Mouse (Mus musculus) midbrain, embryonic 12.5 days (tissue): Measurements from ENCODE around the gene Iqsec3. TPM values are rescaled to one million over a fixed set of nuclear protein-coding genes. Genes with fewer than 3 reads are reported as not detected.
"Not testable (repeated sequence)": the region's sequence is repeated elsewhere in the genome, so short reads cannot be mapped to it uniquely, and the experiment has no call there.

Experiments
- ATAC-seq: fragments of 200-750 bp; cut with Nextera tagmentation; 2 replicates; pipeline ENCODE4 v1.8.0; 2017; ENCODE audit warnings: low read depth, moderate TSS enrichment, moderate library complexity; ENCODE audit not compliant: low FRiP score
- H3K27ac ChIP-seq: fragments of 300-500 bp; sonication (generic); replicated peaks from 2 replicates; pipeline ENCODE4 v1.5.1; 2016; ENCODE audit warnings: mild to moderate bottlenecking
- H3K27me3 ChIP-seq: fragments of 300-500 bp; sonication (generic); 2 replicates; pipeline ENCODE4 v1.6.1; 2016; ENCODE audit warnings: mild to moderate bottlenecking
- H3K36me3 ChIP-seq: fragments of 300-500 bp; sonication (generic); 2 replicates; pipeline ENCODE4 v1.6.1; 2016
- H3K4me1 ChIP-seq: fragments of 300-500 bp; sonication (generic); 2 replicates; pipeline ENCODE4 v1.6.1; 2016
- H3K4me2 ChIP-seq: fragments of 300-500 bp; sonication (generic); replicated peaks from 2 replicates; pipeline ENCODE4 v1.6.1; 2016; ENCODE audit warnings: mild to moderate bottlenecking, moderate library complexity
- H3K4me3 ChIP-seq: fragments of 300-500 bp; sonication (generic); 2 replicates; pipeline ENCODE4 v1.5.1; 2016; ENCODE audit warnings: mild to moderate bottlenecking
- H3K9ac ChIP-seq: fragments of 300-500 bp; sonication (generic); replicated peaks from 2 replicates; pipeline ENCODE4 v1.6.1; 2016; ENCODE audit warnings: mild to moderate bottlenecking, moderate library complexity
- H3K9me3 ChIP-seq: fragments of 300-500 bp; sonication (generic); 2 replicates; pipeline ENCODE4 v1.6.1; 2016; ENCODE audit warnings: mild to moderate bottlenecking
- WGBS: fragments of 180-500 bp; shearing (Covaris S2); methylation state at CpG from one replicate; pipeline ENCODE4 v1.1.7; 2016; 5-methylcytosine and 5-hydroxymethylcytosine counted together
- polyA plus RNA-seq: library from polyadenylated mRNA; unstranded; fragments of >200 nt; fragmentation: Nextera tagmentation; extraction: Ambion mirVana; gene quantifications from 2 replicates; pipeline ENCODE4 v1.2.1, GENCODE M21; 2016

Iqsec3 gene
- polyA plus RNA-seq, 1 experiment from 2014 or later = 3.0 TPM

DNA sequence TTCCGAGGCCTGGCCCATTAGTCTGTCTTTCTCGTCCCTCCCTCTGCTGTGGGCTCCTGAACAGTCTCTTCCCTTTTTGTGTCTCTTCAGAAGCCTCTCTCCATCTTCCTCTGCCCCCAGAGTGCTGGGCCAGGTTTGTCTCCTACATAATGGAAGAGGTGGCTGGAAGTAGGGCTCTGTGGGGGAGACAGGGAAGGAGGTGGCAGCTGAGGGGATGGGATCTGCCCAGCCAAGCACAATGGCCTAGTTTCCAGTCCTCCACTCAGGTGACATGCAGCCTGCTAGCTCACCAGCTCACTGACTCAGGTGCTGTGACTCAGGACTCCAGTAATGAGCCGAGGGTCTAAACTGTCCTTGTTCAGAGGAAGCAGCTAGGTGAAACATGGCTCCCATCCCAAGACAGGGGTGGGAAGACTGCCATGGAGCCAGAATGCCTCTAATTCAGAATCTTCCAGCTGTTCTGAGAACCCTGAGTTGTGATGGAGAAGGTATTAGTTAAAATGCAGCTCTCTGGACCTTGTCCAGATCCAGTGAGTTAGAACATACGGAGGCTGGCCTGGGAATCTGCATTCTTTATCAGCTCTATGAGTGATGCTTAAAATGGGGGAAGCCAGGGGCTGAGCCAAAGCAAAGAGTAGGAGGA is 80.7 kb downstream of the Iqsec3 start:
- Histone ChIP-seq H3K27ac (no peak overlapping the region), H3K27me3 (no peaks in the 10 kb centered on the region), H3K36me3 (no peaks in the 10 kb centered on the region), H3K4me2 (no peak overlapping the region), H3K9ac (no peak overlapping the region), H3K4me3 (no peak overlapping the region), H3K9me3 (peaks cover 5% of the 10 kb centered on the region; the same call in 1 of the 2 replicates), H3K4me1 (no peaks in the 10 kb centered on the region)
- 91% methylated on average over 4 of the region's 4 CpGs for whole genome bisulfite sequencing
- no peak for ATAC-seq

GRCm38 (mm10) chr6:121385397-121385796 is 88.1 kb downstream of the Iqsec3 start:
- peaks cover 6% of the 10 kb centered on the region; the same call in 1 of the 2 replicates for H3K27me3 ChIP-seq
- H3K9ac ChIP-seq = no peak overlapping the region
- no peak overlapping the region for H3K4me2 ChIP-seq
- no peak overlapping the region for H3K27ac ChIP-seq
- 94% methylated on average over 3 of the region's 3 CpGs for WGBS
- no peaks in the 10 kb centered on the region for H3K9me3 ChIP-seq
- H3K4me1 ChIP-seq = 0 out of 2 replicates have a peak, but pooled peaks cover 10% of the 10 kb centered on the region
- H3K4me3 ChIP-seq = no peak overlapping the region
- no peak for ATAC-seq
- no peaks in the 10 kb centered on the region for H3K36me3 ChIP-seq

GRCm38 (mm10) chr6:121382071-121382470 is 91.4 kb downstream of the Iqsec3 start:
- no peak overlapping the region for H3K9ac ChIP-seq
- H3K4me2 ChIP-seq = no peak overlapping the region
- H3K4me3 ChIP-seq = no peak overlapping the region
- no peaks in the 10 kb centered on the region for H3K36me3 ChIP-seq
- WGBS = 34% methylated on average over 10 of the region's 10 CpGs
- H3K9me3 ChIP-seq = no peaks in the 10 kb centered on the region
- H3K27me3 ChIP-seq = peaks cover 6% of the 10 kb centered on the region; the same call in 1 of the 2 replicates
- 0 out of 2 replicates have a peak, but pooled peaks cover 10% of the 10 kb centered on the region for H3K4me1 ChIP-seq
- no peak for ATAC-seq
- no peak overlapping the region for H3K27ac ChIP-seq

DNA sequence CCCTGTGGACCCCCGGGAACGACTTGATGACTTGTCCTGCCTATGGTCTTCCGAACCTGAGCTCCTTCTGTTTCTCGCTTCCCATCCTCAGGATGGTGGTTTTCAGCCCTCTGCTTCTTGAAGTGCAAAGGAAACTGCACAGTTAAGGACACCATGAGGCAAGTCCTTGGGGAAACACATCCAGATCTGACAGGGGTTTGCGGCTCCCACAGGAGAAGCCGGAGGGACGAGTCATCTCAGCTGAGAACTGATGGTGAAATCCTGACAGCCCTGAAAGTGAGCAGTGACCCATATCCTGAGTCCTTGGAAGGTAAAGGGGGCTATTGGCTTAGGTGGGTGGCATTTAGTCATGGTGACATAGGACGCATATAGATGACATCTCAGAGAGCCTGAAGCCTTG is 92.9 kb downstream of the Iqsec3 start:
- Histone ChIP-seq H3K27me3 (no peaks in the 10 kb centered on the region; the same call in 1 of the 2 replicates), H3K9me3 (no peaks in the 10 kb centered on the region), H3K4me1 (0 out of 2 replicates have a peak, but pooled peaks cover 6% of the 10 kb centered on the region), H3K27ac (no peak overlapping the region), H3K36me3 (no peaks in the 10 kb centered on the region), H3K4me2 (no peak overlapping the region), H3K4me3 (no peak overlapping the region), H3K9ac (no peak overlapping the region)
- no peak for ATAC-seq
- WGBS = 72% methylated on average over 8 of the region's 8 CpGs

DNA sequence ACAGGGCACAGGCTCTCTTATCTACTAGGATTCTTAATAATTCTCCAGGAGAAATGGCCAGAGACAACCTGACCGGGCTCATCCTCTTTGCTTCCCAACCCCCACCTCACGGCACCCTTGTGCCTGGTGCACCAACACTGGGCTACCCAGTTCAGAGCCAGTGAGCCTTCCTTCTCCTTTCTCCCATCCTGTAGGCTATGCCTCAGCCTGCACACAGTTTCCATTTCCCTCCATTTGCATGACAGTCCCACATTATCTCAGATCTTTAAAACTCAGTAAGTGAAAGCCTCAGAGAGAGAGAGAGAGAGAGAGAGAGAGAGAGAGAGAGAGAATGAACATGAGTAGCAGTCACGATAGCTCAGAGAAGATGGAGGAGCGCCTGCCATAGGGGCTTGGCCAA is 95.2 kb downstream of the Iqsec3 start:
- no peaks in the 10 kb centered on the region; the same call in 1 of the 2 replicates for H3K27me3 ChIP-seq
- 56% methylated on average over 4 of the region's 4 CpGs for WGBS
- H3K4me2 ChIP-seq = no peak overlapping the region
- no peak overlapping the region for H3K9ac ChIP-seq
- no peaks in the 10 kb centered on the region for H3K9me3 ChIP-seq
- no peak overlapping the region for H3K4me3 ChIP-seq
- ATAC-seq = no peak
- H3K36me3 ChIP-seq = no peaks in the 10 kb centered on the region
- H3K4me1 ChIP-seq = no peaks in the 10 kb centered on the region
- H3K27ac ChIP-seq = no peak overlapping the region

DNA sequence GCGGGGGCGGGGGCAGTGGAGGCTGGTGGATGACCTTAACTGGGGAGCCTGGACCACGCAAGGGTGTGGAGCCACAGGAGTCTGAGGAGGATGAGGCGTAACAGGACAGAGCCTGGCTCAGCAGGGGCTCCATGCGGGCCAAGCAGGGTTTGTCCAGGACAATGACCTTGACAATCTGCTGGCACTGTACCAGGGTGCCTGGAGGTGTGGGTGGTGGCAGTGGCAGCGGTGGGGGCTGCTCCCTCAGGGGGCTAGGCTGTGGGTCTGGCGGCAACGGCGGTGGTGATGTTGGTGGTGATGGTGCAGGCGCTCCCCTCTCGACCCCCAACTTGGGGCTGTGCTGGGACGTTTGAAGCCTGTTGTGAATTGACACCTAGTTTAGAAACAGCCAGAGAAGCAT is 97.3 kb downstream of the Iqsec3 start:
- Histone ChIP-seq H3K9ac (no peak overlapping the region), H3K36me3 (no peaks in the 10 kb centered on the region), H3K4me1 (no peaks in the 10 kb centered on the region), H3K4me2 (no peak overlapping the region), H3K27me3 (no peaks in the 10 kb centered on the region), H3K9me3 (no peaks in the 10 kb centered on the region), H3K27ac (no peak overlapping the region), H3K4me3 (no peak overlapping the region)
- 81% methylated on average over 12 of the region's 12 CpGs for WGBS
- ATAC-seq = no peak; the same call in 1 of the 2 replicates

GRCm38 (mm10) chr6:121371197-121371980 is 102.1 kb downstream of the Iqsec3 start:
- Histone ChIP-seq H3K27me3 (no peaks in the 10 kb centered on the region), H3K27ac (no peak overlapping the region), H3K9me3 (no peaks in the 10 kb centered on the region), H3K4me1 (no peaks in the 10 kb centered on the region), H3K4me2 (no peak overlapping the region), H3K36me3 (no peaks in the 10 kb centered on the region), H3K4me3 (no peak overlapping the region), H3K9ac (no peak overlapping the region)
- no peak for ATAC-seq
- 76% methylated on average over 10 of the region's 10 CpGs for WGBS

DNA sequence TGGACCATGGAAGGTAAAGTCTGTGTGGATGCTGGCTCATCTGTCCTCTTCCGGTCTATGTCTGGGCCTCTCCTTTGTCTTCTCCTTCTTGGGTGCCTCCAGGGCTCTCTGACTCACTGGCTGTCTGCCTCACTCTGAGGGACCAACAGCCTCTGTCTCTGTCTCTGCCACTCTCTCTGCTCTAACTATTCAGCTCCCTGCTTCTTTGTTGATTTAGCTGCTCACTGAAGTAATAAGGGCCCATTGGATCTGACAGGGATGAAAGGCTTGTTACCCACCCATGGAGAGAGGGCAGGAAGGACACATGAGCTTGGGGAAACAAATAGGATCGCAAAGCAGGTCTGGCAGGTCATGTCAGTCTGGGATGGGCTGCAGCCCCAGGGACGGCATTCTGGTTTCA is 106.4 kb downstream of the Iqsec3 start:
- no peaks in the 10 kb centered on the region for H3K9me3 ChIP-seq
- no peak overlapping the region for H3K4me3 ChIP-seq
- no peak overlapping the region for H3K4me2 ChIP-seq
- H3K4me1 ChIP-seq = no peaks in the 10 kb centered on the region
- no peak for ATAC-seq
- WGBS = 58% methylated on average over 3 of the region's 3 CpGs
- H3K9ac ChIP-seq = no peak overlapping the region
- no peak overlapping the region for H3K27ac ChIP-seq
- no peaks in the 10 kb centered on the region for H3K36me3 ChIP-seq
- no peaks in the 10 kb centered on the region for H3K27me3 ChIP-seq

DNA sequence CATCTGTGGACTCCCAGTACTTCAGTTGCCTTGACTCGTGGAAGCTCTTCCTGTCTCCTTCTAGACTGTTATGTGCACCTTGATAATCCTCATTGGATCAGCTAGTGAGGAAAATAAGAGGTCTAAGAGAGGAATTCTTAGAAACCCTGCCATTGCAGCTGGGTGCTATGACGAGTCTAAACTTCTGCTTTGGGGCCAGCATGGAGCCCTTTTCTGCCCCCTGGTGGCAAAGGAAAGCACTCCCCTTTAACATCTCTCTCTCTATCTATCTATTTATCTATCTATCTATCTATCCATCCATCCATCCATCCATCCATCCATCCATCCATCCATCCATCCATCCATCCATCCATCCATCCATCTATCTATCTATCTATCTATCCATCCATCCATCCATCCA is 106.9 kb downstream of the Iqsec3 start:
- not testable (repeated sequence) for H3K27me3 ChIP-seq, H3K4me3 ChIP-seq, H3K4me2 ChIP-seq, ATAC-seq, H3K9ac ChIP-seq, H3K4me1 ChIP-seq, H3K27ac ChIP-seq, H3K9me3 ChIP-seq, H3K36me3 ChIP-seq
- 23% methylated on average over 2 of the region's 2 CpGs for WGBS

DNA sequence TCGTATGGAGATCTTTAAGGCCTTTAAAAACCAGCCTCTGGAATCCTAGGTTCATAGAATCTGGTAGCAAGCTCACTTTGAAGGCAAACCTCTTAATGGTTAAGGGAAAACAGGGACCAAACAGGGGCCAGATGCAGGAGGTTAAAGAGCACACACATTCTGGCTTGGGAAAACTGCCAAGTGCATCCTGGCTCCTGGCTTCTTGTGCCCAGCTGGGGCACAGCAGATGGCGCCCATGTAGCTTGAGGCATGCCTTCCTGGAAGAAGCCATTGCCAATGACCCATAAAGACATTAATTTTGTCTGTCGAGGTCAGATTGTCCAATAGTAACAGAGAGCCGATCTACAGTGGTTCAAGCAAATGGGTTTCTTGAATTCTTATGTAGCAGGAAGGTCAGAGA is 109.5 kb downstream of the Iqsec3 start:
- 87% methylated on average over 4 of the region's 4 CpGs for WGBS

DNA sequence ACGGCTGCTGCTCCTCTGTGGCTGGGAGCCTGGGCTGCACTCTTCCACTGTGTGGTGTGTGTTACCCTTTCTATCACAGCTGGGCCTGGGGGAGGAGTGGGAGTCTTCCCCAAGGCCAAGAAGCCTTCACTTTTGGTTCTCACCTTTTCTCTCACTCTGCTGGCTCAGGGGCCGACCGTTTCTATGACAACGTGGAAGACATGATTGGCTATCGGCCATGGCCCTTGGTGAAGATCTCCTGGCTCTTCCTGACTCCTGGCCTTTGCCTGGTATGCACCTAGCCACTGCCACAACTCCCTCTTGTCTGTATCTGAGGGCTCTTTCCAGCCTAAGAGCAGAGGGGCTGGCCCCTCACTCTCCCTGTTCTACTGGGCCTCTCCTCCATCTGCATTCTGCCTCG is 110.4 kb downstream of the Iqsec3 start:
- Histone ChIP-seq H3K27ac (no peak overlapping the region), H3K27me3 (no peaks in the 10 kb centered on the region), H3K4me1 (no peaks in the 10 kb centered on the region), H3K9ac (no peak overlapping the region), H3K9me3 (no peaks in the 10 kb centered on the region), H3K36me3 (no peaks in the 10 kb centered on the region), H3K4me3 (no peak overlapping the region), H3K4me2 (no peak overlapping the region)
- WGBS = 79% methylated on average over 6 of the region's 6 CpGs
- no peak for ATAC-seq

More for the DNA sequence above, 109.5 kb downstream of the Iqsec3 start:
- H3K9ac ChIP-seq = no peak overlapping the region
- no peaks in the 10 kb centered on the region for H3K4me1 ChIP-seq
- no peak overlapping the region for H3K4me2 ChIP-seq
- H3K27ac ChIP-seq = no peak overlapping the region
- H3K4me3 ChIP-seq = no peak overlapping the region
- no peaks in the 10 kb centered on the region for H3K36me3 ChIP-seq
- no peak for ATAC-seq
- no peaks in the 10 kb centered on the region for H3K27me3 ChIP-seq
- no peaks in the 10 kb centered on the region for H3K9me3 ChIP-seq

- no peaks in the 10 kb centered on the region for H3K27me3 ChIP-seq
- H3K36me3 ChIP-seq = no peaks in the 10 kb centered on the region
- no peak overlapping the region for H3K4me2 ChIP-seq
- no peak overlapping the region for H3K4me3 ChIP-seq
- no peaks in the 10 kb centered on the region; the same call in 1 of the 2 replicates for H3K4me1 ChIP-seq
- no peak overlapping the region for H3K27ac ChIP-seq
- ATAC-seq = no peak
- H3K9ac ChIP-seq = no peak overlapping the region
- 75% methylated on average over 6 of the region's 6 CpGs for WGBS
- no peaks in the 10 kb centered on the region for H3K9me3 ChIP-seq
Measured at GRCm38 (mm10) chr6:121357232-121357631, 116.2 kb downstream of the Iqsec3 start.
